Mouse (Mus musculus) CH12.LX (cell line): Measurements from ENCODE around the gene Dlx3. TPM values are rescaled to one million over a fixed set of nuclear protein-coding genes. Genes with fewer than 3 reads are reported as not detected.

Source experiments
- DNase-seq: peaks from one replicate; pipeline ENCODE4 v3.0.0-alpha.2; 2013; ENCODE audit errors: extremely low read depth
- H3K27ac ChIP-seq: 2 replicates; pipeline ENCODE4 v1.5.1; 2012; ENCODE audit warnings: low read depth, mild to moderate bottlenecking, control low read depth, moderate library complexity; ENCODE audit not compliant: insufficient read depth
- H3K27me3 ChIP-seq: replicated peaks from 2 replicates; pipeline ENCODE3; 2012; ENCODE audit warnings: inconsistent platforms
- H3K36me3 ChIP-seq, 2 experiments: replicated peaks in 1 of 2; 2 replicates each; pipeline versions ENCODE3 to v1.6.1; 2012; ENCODE audit warnings: inconsistent platforms in 1 of 2, low read length in 1 of 2, mild to moderate bottlenecking in 1 of 2, mixed read lengths in 1 of 2, moderate library complexity in 1 of 2; ENCODE audit not compliant: control insufficient read depth in 1 of 2, insufficient read depth in 1 of 2
- H3K4me1 ChIP-seq, 2 experiments: 2 replicates each; pipeline ENCODE4 v1.6.1; 2012; ENCODE audit warnings: inconsistent platforms in 1 of 2, moderate library complexity in 1 of 2; ENCODE audit not compliant: insufficient read depth in 2 of 2, control insufficient read depth in 1 of 2
- H3K4me2 ChIP-seq: 2 replicates; pipeline ENCODE4 v1.6.1; 2012; ENCODE audit warnings: low read depth, mild to moderate bottlenecking, control low read depth; ENCODE audit not compliant: poor library complexity, insufficient read depth, severe bottlenecking
- H3K4me3 ChIP-seq, 3 experiments: fragments of 150-350 bp in 1 of 3; sonication (generic) in 1 of 3; replicated peaks in 1 of 3; 2 replicates each; pipeline versions ENCODE3 to v1.5.1; 2011 to 2012; ENCODE audit warnings: low read depth in 2 of 3, low read length in 2 of 3, mild to moderate bottlenecking in 2 of 3, moderate library complexity in 2 of 3, control low read depth in 1 of 3, improper control_type of control experiment in 1 of 3, inconsistent platforms in 1 of 3, mixed read lengths in 1 of 3; ENCODE audit not compliant: poor library complexity in 1 of 3
- H3K79me2 ChIP-seq: replicated peaks from 2 replicates; pipeline ENCODE4 v1.6.1; 2012; ENCODE audit warnings: mild to moderate bottlenecking, moderate library complexity; ENCODE audit not compliant: control insufficient read depth, poor library complexity, insufficient read depth, severe bottlenecking; ENCODE audit errors: extremely low read depth
- H3K9ac ChIP-seq: 2 replicates; pipeline ENCODE4 v1.6.1; 2012; ENCODE audit warnings: low read depth, mild to moderate bottlenecking, control low read depth, moderate library complexity; ENCODE audit not compliant: insufficient read depth
- H3K9me3 ChIP-seq: replicated peaks from 2 replicates; pipeline ENCODE3; 2012; ENCODE audit warnings: low read length, inconsistent platforms, mixed read lengths
- BHLHE40 ChIP-seq: IDR thresholded peaks from 2 replicates; pipeline ENCODE4 v1.6.1; 2011; ENCODE audit warnings: mild to moderate bottlenecking, low read depth, low read length, improper control_type of control experiment
- CHD2 ChIP-seq: IDR thresholded peaks from 2 replicates; pipeline ENCODE4 v1.6.1; 2011; ENCODE audit warnings: low read length, improper control_type of control experiment
- ELF1 ChIP-seq: IDR thresholded peaks from 2 replicates; pipeline ENCODE4 v1.6.1; 2014; ENCODE audit warnings: low read depth, mild to moderate bottlenecking, inconsistent platforms, low read length, improper control_type of control experiment
- EP300 ChIP-seq: IDR thresholded peaks from 2 replicates; pipeline ENCODE4 v1.6.1; 2011; ENCODE audit warnings: low read length, improper control_type of control experiment
- ETS1 ChIP-seq: conservative IDR thresholded peaks from 2 replicates; pipeline ENCODE4 v1.6.1; 2012; ENCODE audit warnings: low read depth, mild to moderate bottlenecking, inconsistent platforms, low read length, improper control_type of control experiment, moderate library complexity
- GABPA ChIP-seq: IDR thresholded peaks from 2 replicates; pipeline ENCODE4 v1.6.1; 2012; ENCODE audit warnings: low read depth, low read length, improper control_type of control experiment, inconsistent platforms; ENCODE audit not compliant: insufficient replicate concordance
- HCFC1 ChIP-seq: IDR thresholded peaks from 2 replicates; pipeline ENCODE4 v1.6.1; 2012; ENCODE audit warnings: low read depth, mild to moderate bottlenecking, inconsistent platforms, low read length, improper control_type of control experiment
- IRF4 ChIP-seq: IDR thresholded peaks from 2 replicates; pipeline ENCODE4 v1.6.1; 2014; ENCODE audit warnings: low read depth, mild to moderate bottlenecking, inconsistent platforms, low read length, improper control_type of control experiment
- KAT2A ChIP-seq: IDR thresholded peaks from 2 replicates; pipeline ENCODE4 v1.6.1; 2012; ENCODE audit warnings: low read length, improper control_type of control experiment, inconsistent platforms; ENCODE audit not compliant: insufficient replicate concordance
- MAFK ChIP-seq: IDR thresholded peaks from 2 replicates; pipeline ENCODE4 v1.6.1; 2011; ENCODE audit warnings: low read length, improper control_type of control experiment; ENCODE audit not compliant: insufficient replicate concordance
- MAX ChIP-seq: IDR thresholded peaks from 2 replicates; pipeline ENCODE4 v1.6.1; 2011; ENCODE audit warnings: low read length, improper control_type of control experiment
- MAZ ChIP-seq: IDR thresholded peaks from 2 replicates; pipeline ENCODE4 v1.6.1; 2012; ENCODE audit warnings: low read depth, mild to moderate bottlenecking, inconsistent platforms, low read length, improper control_type of control experiment, moderate library complexity
- MEF2A ChIP-seq: IDR thresholded peaks from 2 replicates; pipeline ENCODE4 v1.6.1; 2014; ENCODE audit warnings: low read depth, mild to moderate bottlenecking, inconsistent platforms, low read length, improper control_type of control experiment, borderline replicate concordance
- MXI1 ChIP-seq: IDR thresholded peaks from 2 replicates; pipeline ENCODE4 v1.6.1; 2011; ENCODE audit warnings: mild to moderate bottlenecking, low read depth, low read length, improper control_type of control experiment
- MYC ChIP-seq: IDR thresholded peaks from 2 replicates; pipeline ENCODE4 v1.6.1; 2011; ENCODE audit warnings: low read depth, mild to moderate bottlenecking, improper control_type of control experiment, low read length
- PAX5 ChIP-seq: IDR thresholded peaks from 2 replicates; pipeline ENCODE4 v1.6.1; 2012; ENCODE audit warnings: low read length, inconsistent platforms, mixed read lengths
- POLR2AphosphoS2 ChIP-seq: IDR thresholded peaks from 2 replicates; pipeline ENCODE4 v1.6.1; 2011; ENCODE audit warnings: low read depth, low read length, improper control_type of control experiment
- SMC3 ChIP-seq: IDR thresholded peaks from 2 replicates; pipeline ENCODE4 v1.6.1; 2011; ENCODE audit warnings: low read depth, low read length, improper control_type of control experiment
- TCF12 ChIP-seq: IDR thresholded peaks from 2 replicates; pipeline ENCODE4 v1.6.1; 2014; ENCODE audit warnings: low read depth, mild to moderate bottlenecking, inconsistent platforms, low read length, improper control_type of control experiment
- USF2 ChIP-seq: conservative IDR thresholded peaks from 2 replicates; pipeline ENCODE4 v1.6.1; 2011; ENCODE audit warnings: low read depth, low read length, improper control_type of control experiment
- ZC3H11A ChIP-seq: IDR thresholded peaks from 2 replicates; pipeline ENCODE4 v1.6.1; 2012; ENCODE audit warnings: low read depth, mild to moderate bottlenecking, inconsistent platforms, low read length, improper control_type of control experiment
- ZNF384 ChIP-seq: IDR thresholded peaks from 2 replicates; pipeline ENCODE4 v1.6.1; 2012; ENCODE audit warnings: low read depth, low read length, improper control_type of control experiment, inconsistent platforms
- dilution Hi-C: fragments of 300-500 bp; cut with MboI; formaldehyde crosslinking; loops from 2 replicates; pipeline ENCODE4 v1.14.3; 2020; ENCODE audit warnings: low sequenced_read_pairs; ENCODE audit not compliant: extremely low pct_unique_long_range_greater_than_20kb, extremely low pct_ligation_motif_present
- in situ Hi-C: fragments of 300-500 bp; cut with MboI; formaldehyde crosslinking; loops from 3 replicates; pipeline ENCODE4 v1.14.3; 2019; ENCODE audit warnings: low sequenced_read_pairs, low pct_ligation_motif_present, low pct_unique_long_range_greater_than_20kb, mixed read lengths
- polyA plus RNA-seq: library from polyadenylated mRNA; unstranded; fragments of >175 nt; gene quantifications from 2 replicates; pipeline ENCODE4 v1.2.1, GENCODE M21; 2012; ENCODE audit warnings: low read depth; ENCODE audit not compliant: insufficient read length
- total RNA-seq, 2 experiments: library from RNA; depleted of rRNA; stranded (reverse); fragments of 300-350 nt in 1 of 2; fragments of >200 nt in 1 of 2; gene quantifications; 2 replicates each; pipeline ENCODE4 v1.2.3; 2012 to 2014

Gene Dlx3
- total and polyA plus RNA-seq, 3 experiments = 0.08 to 0.55 (median 0.17) TPM

- Histone ChIP-seq H3K36me3 (no peaks in the 10 kb centered on the region), H3K27ac (no peak overlapping the region), H3K4me2 (no peak overlapping the region), H3K4me1 (peaks cover 23 to 53% of the 10 kb centered on the region in 2 experiments), H3K27me3 (peaks cover 3% of the 10 kb centered on the region), H3K4me3 (no peak overlapping the region), H3K9me3 (peaks cover 2% of the 10 kb centered on the region), H3K79me2 (no peaks in the 10 kb centered on the region), H3K9ac (no peak overlapping the region)
- dilution Hi-C loops (no loop called here), in situ Hi-C loops (no loop called here)
- no peak for DNase-seq
- TF ChIP-seq ZNF384 (peak; percentile 88), BHLHE40 (0 out of 2 replicates have a peak, but pooled peaks have one; percentile 17), PAX5 (no peak)
These were observed 35.0 kb upstream of the Dlx3 start for GRCm38 (mm10) chr11:95084811-95085382.

- H3K36me3 ChIP-seq = no peaks in the 10 kb centered on the region
These were observed 34.2 kb upstream of the Dlx3 start for GRCm38 (mm10) chr11:95085710-95086109.

GRCm38 (mm10) chr11:95086229-95086628 lies 33.7 kb upstream of the Dlx3 start:
- DNase-seq = no peak
- H3K4me2 ChIP-seq = no peak overlapping the region
- no peaks in the 10 kb centered on the region for H3K79me2 ChIP-seq
- peaks cover 3% of the 10 kb centered on the region for H3K27me3 ChIP-seq
- H3K9ac ChIP-seq = no peak overlapping the region
- H3K4me1 ChIP-seq = peaks cover 23 to 50% of the 10 kb centered on the region in 2 experiments
- H3K9me3 ChIP-seq = peaks cover 6% of the 10 kb centered on the region
- dilution Hi-C loops (no loop called here), in situ Hi-C loops (no loop called here)
- TF ChIP-seq MEF2A (no peak), POLR2AphosphoS2 (no peak), GABPA (no peak), EP300 (peak; percentile 37), ETS1 (0 out of 2 replicates have a peak, but pooled peaks have one; percentile 18), KAT2A (no peak)
- H3K4me3 ChIP-seq = no peak overlapping the region
- H3K27ac ChIP-seq = no peak overlapping the region
- no peaks in the 10 kb centered on the region for H3K36me3 ChIP-seq

More at GRCm38 (mm10) chr11:95085710-95086109, 34.2 kb upstream of the Dlx3 start:
- no peak for DNase-seq
- H3K27ac ChIP-seq = no peak overlapping the region
- no peak overlapping the region for H3K4me2 ChIP-seq
- in situ Hi-C loops = no loop called here
- peaks cover 6% of the 10 kb centered on the region for H3K9me3 ChIP-seq
- no peak overlapping the region for H3K4me3 ChIP-seq
- dilution Hi-C loops = no loop called here
- TF ChIP-seq SMC3 = 0 out of 2 replicates have a peak, but pooled peaks have one; percentile 5
- 0 out of 2 replicates have a peak, but pooled peaks have one; percentile 25 for TF ChIP-seq HCFC1
- no peak for TF ChIP-seq MAFK
- TF ChIP-seq USF2 = no peak
- no peak for TF ChIP-seq ZC3H11A
- TF ChIP-seq MYC = peak; percentile 43; the same call in 1 of the 2 replicates
- TF ChIP-seq IRF4 = peak; percentile 72
- peak; percentile 27; the same call in 1 of the 2 replicates for TF ChIP-seq MAX
- peak; percentile 77 for TF ChIP-seq MAZ
- TF ChIP-seq BHLHE40 = peak; percentile 38; the same call in 1 of the 2 replicates
- peak; percentile 51; the same call in 1 of the 2 replicates for TF ChIP-seq ELF1
- TF ChIP-seq MEF2A = 0 out of 2 replicates have a peak, but pooled peaks have one; percentile 36
- peak; percentile 79 for TF ChIP-seq CHD2
- TF ChIP-seq EP300 = peak; percentile 62
- TF ChIP-seq ETS1 = 0 out of 2 replicates have a peak, but pooled peaks have one; percentile 35
- peak; percentile 46; the same call in 1 of the 2 replicates for TF ChIP-seq MXI1
- no peak for TF ChIP-seq POLR2AphosphoS2
- TF ChIP-seq TCF12 = no peak
- H3K4me1 ChIP-seq = peaks cover 23 to 50% of the 10 kb centered on the region in 2 experiments
- H3K79me2 ChIP-seq = no peaks in the 10 kb centered on the region
- peaks cover 3% of the 10 kb centered on the region for H3K27me3 ChIP-seq
- H3K9ac ChIP-seq = no peak overlapping the region
